Mouse (Mus musculus) erythroblast, embryonic 14.5 days (primary cell): ENCODE results near the gene Gm10722.
"Not testable (repeated sequence)": the region's sequence is repeated elsewhere in the genome, so short reads cannot be mapped to it uniquely, and the experiment has no call there.

Source experiments
- GATA1 ChIP-seq: IDR thresholded peaks from 2 replicates; pipeline ENCODE4 v1.6.1; 2012; ENCODE audit warnings: low read length, inconsistent platforms, mixed read lengths
- TAL1 ChIP-seq: IDR thresholded peaks from 3 replicates; pipeline ENCODE4 v1.6.1; 2012; ENCODE audit warnings: low read length, inconsistent platforms, mixed read lengths

DNA sequence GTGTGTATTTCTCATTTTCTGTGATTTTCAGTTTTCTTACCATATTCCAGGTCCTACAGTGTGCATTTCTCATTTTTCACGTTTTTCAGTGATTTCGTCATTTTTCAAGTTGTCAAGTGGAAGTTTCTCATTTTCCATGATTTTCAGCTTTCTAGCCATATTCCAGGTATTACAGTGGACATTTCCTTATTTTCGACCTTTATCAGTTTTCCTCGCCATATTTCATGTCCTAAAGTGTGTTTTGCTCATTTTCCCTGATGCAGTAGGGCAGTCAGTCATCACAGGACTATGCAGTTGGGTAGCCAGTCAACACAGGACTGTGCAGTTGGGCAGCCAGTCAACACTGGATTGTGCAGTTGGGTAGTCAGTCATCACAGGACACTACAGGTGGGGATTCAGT lies 37.4 kb downstream of the Gm10722 start:
- not testable (repeated sequence) for TF ChIP-seq GATA1, TAL1
